Mouse (Mus musculus): ENCODE results near the gene Prss50. TPM values are rescaled to one million over a fixed set of nuclear protein-coding genes. Genes with fewer than 3 reads are reported as not detected.

The Prss50 gene
- polyA plus RNA-seq, 1 experiment from 2014 or later = 0.35 TPM

DNA sequence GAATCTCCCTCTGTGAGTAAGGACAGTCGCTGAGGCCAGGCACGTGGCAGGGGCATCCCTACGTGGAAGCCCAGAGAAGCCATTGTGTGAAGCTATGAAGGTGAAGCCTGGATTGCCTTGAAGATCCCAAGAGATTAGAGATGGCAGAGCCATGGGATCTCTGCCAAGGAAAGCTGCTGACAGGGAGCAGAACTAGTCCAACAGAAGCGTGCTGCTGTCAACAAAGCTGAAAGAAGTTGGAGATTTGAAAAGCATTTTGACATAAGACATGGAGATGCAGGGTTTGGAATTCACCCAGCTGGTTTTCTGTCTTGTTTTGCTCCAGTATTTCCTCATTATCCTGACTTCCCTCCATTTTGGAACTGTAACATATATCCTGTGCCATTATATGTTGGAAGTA lies 44.5 kb downstream of the Prss50 start:
- 87% methylated on average over 4 of the region's 4 CpGs for WGBS
- Histone ChIP-seq H3K4me3 (ENCODE audit: low read depth, low read length) (no peak overlapping the region), H3K4me1 (replicated peaks; ENCODE audit: control insufficient read depth, insufficient read depth, low read length) (no peaks in the 10 kb centered on the region), H3K4me2 (replicated peaks; ENCODE audit: low read depth) (no peak overlapping the region), H3K9ac (ENCODE audit: low read depth, low read length) (no peak overlapping the region), H3K27me3 (replicated peaks; ENCODE audit: control insufficient read depth, insufficient read depth, low read length) (no peaks in the 10 kb centered on the region), H3K9me3 (ENCODE audit: control insufficient read depth) (no peaks in the 10 kb centered on the region), H3K27ac (ENCODE audit: low read depth, low read length) (no peak overlapping the region), H3K36me3 (ENCODE audit: control insufficient read depth, insufficient read depth) (peaks cover 26% of the 10 kb centered on the region; the same call in 1 of the 2 replicates)
- TF ChIP-seq CTCF (IDR thresholded peaks at IDR 0.05; ENCODE audit: low read depth) = no peak
- ATAC-seq = no peak

- Histone ChIP-seq H3K4me2 (replicated peaks; ENCODE audit: low read depth) (no peak overlapping the region), H3K9me3 (ENCODE audit: control insufficient read depth) (no peaks in the 10 kb centered on the region), H3K9ac (ENCODE audit: low read depth, low read length) (no peak overlapping the region), H3K36me3 (ENCODE audit: control insufficient read depth, insufficient read depth) (no peaks in the 10 kb centered on the region), H3K4me1 (replicated peaks; ENCODE audit: control insufficient read depth, insufficient read depth, low read length) (no peaks in the 10 kb centered on the region), H3K4me3 (ENCODE audit: low read depth, low read length) (no peak overlapping the region), H3K27me3 (replicated peaks; ENCODE audit: control insufficient read depth, insufficient read depth, low read length) (no peaks in the 10 kb centered on the region), H3K27ac (ENCODE audit: low read depth, low read length) (no peak overlapping the region)
- no peak for TF ChIP-seq CTCF (IDR thresholded peaks at IDR 0.05; ENCODE audit: low read depth)
- no peak for ATAC-seq
- WGBS = 91% methylated on average over 11 of the region's 11 CpGs
These were observed 49.6 kb downstream of the Prss50 start for GRCm38 (mm10) chr9:110907201-110907837.

DNA sequence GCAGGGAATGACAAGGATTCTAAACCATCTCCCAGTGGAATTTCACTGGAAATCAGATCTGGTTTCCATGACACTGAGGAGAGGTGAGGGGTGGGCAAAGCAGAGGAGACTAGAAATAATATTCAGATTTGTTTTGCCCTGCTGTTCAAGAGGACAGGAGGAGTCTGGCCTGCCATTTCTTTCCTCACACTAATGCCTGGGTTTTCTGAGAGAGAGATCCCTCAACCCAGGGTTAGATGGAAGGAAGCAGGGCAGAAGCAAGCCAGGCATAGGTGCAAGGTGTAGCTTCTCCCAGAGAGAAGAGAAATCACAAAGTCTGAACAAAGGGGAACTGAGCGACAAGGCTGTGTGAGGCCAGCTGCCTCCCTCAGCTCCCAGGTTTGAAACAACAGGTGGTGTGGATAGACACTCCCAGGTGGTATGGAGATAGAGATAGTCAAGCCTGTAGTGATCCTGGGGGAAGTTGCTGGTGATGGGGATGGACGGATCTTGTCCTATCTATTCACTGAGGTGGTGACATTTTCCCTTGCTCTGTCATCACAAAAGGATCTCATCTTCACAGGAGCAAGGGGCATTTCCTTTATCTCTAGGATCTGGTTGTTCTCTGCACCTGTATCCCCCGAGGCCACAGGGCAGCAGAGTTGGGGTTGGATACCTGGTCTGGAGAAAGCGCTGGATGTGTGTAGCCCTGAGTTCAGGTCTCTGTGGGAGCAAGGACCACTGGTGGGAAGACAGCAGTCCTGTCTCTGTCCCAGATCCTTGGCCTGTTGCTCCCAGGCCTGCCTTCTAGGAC lies 50.3 kb downstream of the Prss50 start:
- ATAC-seq = no peak
- H3K4me2 ChIP-seq (replicated peaks; ENCODE audit: low read depth) = no peak overlapping the region
- no peak overlapping the region for H3K4me3 ChIP-seq (ENCODE audit: low read depth, low read length)
- WGBS = 73% methylated on average over 4 of the region's 4 CpGs
- no peaks in the 10 kb centered on the region for H3K27me3 ChIP-seq (replicated peaks; ENCODE audit: control insufficient read depth, insufficient read depth, low read length)
- no peaks in the 10 kb centered on the region for H3K36me3 ChIP-seq (ENCODE audit: control insufficient read depth, insufficient read depth)
- no peaks in the 10 kb centered on the region for H3K4me1 ChIP-seq (replicated peaks; ENCODE audit: control insufficient read depth, insufficient read depth, low read length)
- TF ChIP-seq CTCF (IDR thresholded peaks at IDR 0.05; ENCODE audit: low read depth) = no peak
- H3K27ac ChIP-seq (ENCODE audit: low read depth, low read length) = no peak overlapping the region
- no peak overlapping the region for H3K9ac ChIP-seq (ENCODE audit: low read depth, low read length)
- H3K9me3 ChIP-seq (ENCODE audit: control insufficient read depth) = no peaks in the 10 kb centered on the region

DNA sequence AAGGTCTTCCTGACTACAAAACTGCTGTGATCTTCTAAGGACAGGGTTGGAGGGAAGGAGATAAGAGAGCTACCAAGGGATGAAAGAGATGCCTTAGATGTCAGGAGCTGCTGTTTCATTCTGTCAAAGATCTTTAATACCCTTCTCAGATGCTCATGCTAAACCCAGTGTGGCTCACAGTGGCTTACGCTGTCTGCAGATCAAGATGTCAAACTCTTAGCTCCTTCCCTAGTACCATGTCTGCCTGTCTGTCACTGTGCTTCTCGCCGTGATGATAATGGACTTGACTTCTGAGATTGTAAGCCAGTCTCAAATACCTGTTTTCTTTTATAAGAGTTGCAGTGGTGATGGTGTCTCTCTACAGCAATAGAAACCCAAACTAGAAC lies 50.9 kb downstream of the Prss50 start:
- Histone ChIP-seq H3K4me2 (replicated peaks; ENCODE audit: low read depth) (no peak overlapping the region), H3K27ac (ENCODE audit: low read depth, low read length) (no peak overlapping the region), H3K27me3 (replicated peaks; ENCODE audit: control insufficient read depth, insufficient read depth, low read length) (no peaks in the 10 kb centered on the region), H3K9ac (ENCODE audit: low read depth, low read length) (no peak overlapping the region), H3K36me3 (ENCODE audit: control insufficient read depth, insufficient read depth) (no peaks in the 10 kb centered on the region), H3K9me3 (ENCODE audit: control insufficient read depth) (no peaks in the 10 kb centered on the region), H3K4me1 (replicated peaks; ENCODE audit: control insufficient read depth, insufficient read depth, low read length) (no peaks in the 10 kb centered on the region), H3K4me3 (ENCODE audit: low read depth, low read length) (no peak overlapping the region)
- no peak for ATAC-seq
- 95% methylated on average over 3 of the region's 3 CpGs for WGBS
- TF ChIP-seq CTCF (IDR thresholded peaks at IDR 0.05; ENCODE audit: low read depth) = no peak

GRCm38 (mm10) chr9:110909371-110909967 lies 51.7 kb downstream of the Prss50 start:
- ATAC-seq = no peak
- no peak for TF ChIP-seq CTCF (IDR thresholded peaks at IDR 0.05; ENCODE audit: low read depth)

More at GRCm38 (mm10) chr9:110909371-110909967, 51.7 kb downstream of the Prss50 start:
- H3K36me3 ChIP-seq (ENCODE audit: control insufficient read depth, insufficient read depth) = no peaks in the 10 kb centered on the region
- H3K27me3 ChIP-seq (replicated peaks; ENCODE audit: control insufficient read depth, insufficient read depth, low read length) = no peaks in the 10 kb centered on the region
- H3K4me1 ChIP-seq (replicated peaks; ENCODE audit: control insufficient read depth, insufficient read depth, low read length) = no peaks in the 10 kb centered on the region
- H3K4me2 ChIP-seq (replicated peaks; ENCODE audit: low read depth) = no peak overlapping the region
- H3K27ac ChIP-seq (ENCODE audit: low read depth, low read length) = no peak overlapping the region
- 75% methylated on average over 6 of the region's 6 CpGs for WGBS
- no peaks in the 10 kb centered on the region for H3K9me3 ChIP-seq (ENCODE audit: control insufficient read depth)
- no peak overlapping the region for H3K9ac ChIP-seq (ENCODE audit: low read depth, low read length)
- no peak overlapping the region for H3K4me3 ChIP-seq (ENCODE audit: low read depth, low read length)

Other genes starting within 250 kb of the Prss50 start
- gene Nradd, start 233.5 kb upstream of the Prss50 start, polyA plus RNA-seq (2015; fragmentation: Nextera tagmentation; extraction: Ambion mirVana) = 39.4 and 41.8 TPM in 2 replicates
- 1.0 and 1.3 TPM in 2 replicates for gene Nbeal2, start 203.8 kb upstream of the Prss50 start, polyA plus RNA-seq (2015; fragmentation: Nextera tagmentation; extraction: Ambion mirVana)
- 122 and 124 TPM in 2 replicates for gene Ccdc12, start 201.5 kb upstream of the Prss50 start, polyA plus RNA-seq (2015; fragmentation: Nextera tagmentation; extraction: Ambion mirVana)
- gene Myl3, start 116.1 kb upstream of the Prss50 start, polyA plus RNA-seq (2015; fragmentation: Nextera tagmentation; extraction: Ambion mirVana) = 0.16 TPM in 1 of 2 replicates, not detected in the other
- gene Pth1r, start 110.8 kb upstream of the Prss50 start, polyA plus RNA-seq (2015; fragmentation: Nextera tagmentation; extraction: Ambion mirVana) = 8.9 and 9.1 TPM in 2 replicates
- not detected in 2 replicates for gene Prss42, start 59.8 kb upstream of the Prss50 start, polyA plus RNA-seq (2015; fragmentation: Nextera tagmentation; extraction: Ambion mirVana)
- not detected in 2 replicates for gene Prss44, start 44.0 kb upstream of the Prss50 start, polyA plus RNA-seq (2015; fragmentation: Nextera tagmentation; extraction: Ambion mirVana)
- gene Prss43, start 31.3 kb upstream of the Prss50 start, polyA plus RNA-seq (2015; fragmentation: Nextera tagmentation; extraction: Ambion mirVana) = not detected in 2 replicates
- not detected in 2 replicates for gene Prss45, start 23.4 kb upstream of the Prss50 start, polyA plus RNA-seq (2015; fragmentation: Nextera tagmentation; extraction: Ambion mirVana)
- not detected in 2 replicates for gene Prss46, start 13.5 kb upstream of the Prss50 start, polyA plus RNA-seq (2015; fragmentation: Nextera tagmentation; extraction: Ambion mirVana)
- 7.6 and 8.3 TPM in 2 replicates for gene Als2cl, start 21.9 kb downstream of the Prss50 start, polyA plus RNA-seq (2015; fragmentation: Nextera tagmentation; extraction: Ambion mirVana)
- 10.0 and 11.2 TPM in 2 replicates for gene Tmie, start 22.1 kb downstream of the Prss50 start, polyA plus RNA-seq (2015; fragmentation: Nextera tagmentation; extraction: Ambion mirVana)
- not detected in 2 replicates for gene Fam240a, start 58.9 kb downstream of the Prss50 start, polyA plus RNA-seq (2015; fragmentation: Nextera tagmentation; extraction: Ambion mirVana)
- 0.08 TPM in 1 of 2 replicates, not detected in the other for gene Tdgf1, start 88.2 kb downstream of the Prss50 start, polyA plus RNA-seq (2015; fragmentation: Nextera tagmentation; extraction: Ambion mirVana)
- gene Lrrc2, start 93.6 kb downstream of the Prss50 start, polyA plus RNA-seq (2015; fragmentation: Nextera tagmentation; extraction: Ambion mirVana) = 0.23 and 0.46 TPM in 2 replicates
- gene Rtp3, start 132.6 kb downstream of the Prss50 start, polyA plus RNA-seq (2015; fragmentation: Nextera tagmentation; extraction: Ambion mirVana) = 0.10 and 0.17 TPM in 2 replicates
- gene Ltf, start 161.3 kb downstream of the Prss50 start, polyA plus RNA-seq (2015; fragmentation: Nextera tagmentation; extraction: Ambion mirVana) = 8.3 and 14.1 TPM in 2 replicates
- 2.7 and 3.8 TPM in 2 replicates for gene Ccrl2, start 199.6 kb downstream of the Prss50 start, polyA plus RNA-seq (2015; fragmentation: Nextera tagmentation; extraction: Ambion mirVana)